Mouse (Mus musculus): ENCODE measurements around the gene Olfr960. TPM values are rescaled to one million over a fixed set of nuclear protein-coding genes. Genes with fewer than 3 reads are reported as not detected.

The Olfr960 gene
- not detected in 2 replicates for polyA plus RNA-seq (2016; fragmentation: Nextera tagmentation; extraction: Ambion mirVana)

GRCm38 (mm10) chr9:39621073-39621472 is at the start of gene Olfr960:
Gene Olfr960 (plus strand): TSS chr9:39621373.
- Histone ChIP-seq H3K36me3 (no peaks in the 10 kb centered on the region), H3K9me3 (no peaks in the 10 kb centered on the region), H3K4me3 (no peak within 1 kb of the TSS), H3K27me3 (ENCODE audit: insufficient read depth, poor library complexity, severe bottlenecking) (no peaks in the 10 kb centered on the region), H3K27ac (no peak within 1 kb of the TSS), H3K4me1 (replicated peaks) (no peaks in the 10 kb centered on the region)
- 63% methylated on average over 1 of the region's 1 CpGs for WGBS
- DNase-seq (ENCODE audit: low spot score) = no peak

DNA sequence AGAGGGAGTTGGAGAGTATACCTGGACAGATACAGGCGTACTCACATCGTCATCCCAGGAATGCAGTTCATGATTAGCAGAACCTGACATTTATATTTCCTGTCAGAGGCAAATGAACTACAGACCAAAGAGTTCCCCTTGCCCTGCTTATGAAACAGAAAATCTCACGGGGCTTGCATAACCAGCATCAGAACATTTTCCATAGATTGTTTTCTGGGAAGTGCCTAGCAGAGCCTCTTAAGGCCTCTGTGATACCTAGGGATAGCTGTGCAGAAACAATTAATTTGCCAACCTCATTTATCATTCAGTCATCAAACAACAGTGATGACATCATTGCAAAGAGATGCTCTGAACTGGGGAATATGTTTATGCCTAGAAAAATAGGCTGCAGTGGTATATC is 45.7 kb upstream of the Olfr960 start, which contains the start of gene Olfr959:
Olfr959 (minus strand) TSS at position 101 of the 400 bp plus-strand sequence.
- 88% methylated on average over 3 of the region's 3 CpGs for WGBS
- Histone ChIP-seq H3K9me3 (no peaks in the 10 kb centered on the region), H3K4me1 (replicated peaks) (no peaks in the 10 kb centered on the region), H3K27me3 (ENCODE audit: insufficient read depth, poor library complexity, severe bottlenecking) (no peaks in the 10 kb centered on the region), H3K4me3 (no peak within 1 kb of the TSS), H3K36me3 (no peaks in the 10 kb centered on the region), H3K27ac (no peak within 1 kb of the TSS)
- no peak for DNase-seq (ENCODE audit: low spot score)

- Histone ChIP-seq H3K27me3 (ENCODE audit: insufficient read depth, poor library complexity, severe bottlenecking) (no peaks in the 10 kb centered on the region), H3K4me3 (no peak overlapping the region), H3K9me3 (no peaks in the 10 kb centered on the region), H3K36me3 (no peaks in the 10 kb centered on the region), H3K4me1 (replicated peaks) (no peaks in the 10 kb centered on the region), H3K27ac (no peak overlapping the region)
- no peak for DNase-seq (ENCODE audit: low spot score)
- WGBS = 91% methylated on average over 5 of the region's 5 CpGs
Measured at GRCm38 (mm10) chr9:39577050-39577449, 44.1 kb upstream of the Olfr960 start.

- Histone ChIP-seq H3K36me3 (no peaks in the 10 kb centered on the region), H3K4me3 (peak overlapping the region; percentile 53), H3K4me1 (replicated peaks) (peaks cover 21% of the 10 kb centered on the region), H3K9me3 (no peaks in the 10 kb centered on the region), H3K27me3 (ENCODE audit: insufficient read depth, poor library complexity, severe bottlenecking) (no peaks in the 10 kb centered on the region), H3K27ac (no peak overlapping the region)
- under 1% methylated on average over 19 of the region's 19 CpGs for whole genome bisulfite sequencing
- peak; percentile 61 for DNase-seq (ENCODE audit: low spot score)
Measured at GRCm38 (mm10) chr9:39602536-39603332, 18.4 kb upstream of the Olfr960 start.

- peak overlapping the region; percentile 53 for H3K4me3 ChIP-seq
- H3K36me3 ChIP-seq = no peaks in the 10 kb centered on the region
- no peak overlapping the region for H3K27ac ChIP-seq
- peak; percentile 43 for DNase-seq (ENCODE audit: low spot score)
- no peaks in the 10 kb centered on the region for H3K27me3 ChIP-seq (ENCODE audit: insufficient read depth, poor library complexity, severe bottlenecking)
- H3K9me3 ChIP-seq = no peaks in the 10 kb centered on the region
- H3K4me1 ChIP-seq (replicated peaks) = peaks cover 21% of the 10 kb centered on the region
- under 1% methylated on average over 9 of the region's 9 CpGs for WGBS
Measured at GRCm38 (mm10) chr9:39603333-39603845, 17.8 kb upstream of the Olfr960 start.

DNA sequence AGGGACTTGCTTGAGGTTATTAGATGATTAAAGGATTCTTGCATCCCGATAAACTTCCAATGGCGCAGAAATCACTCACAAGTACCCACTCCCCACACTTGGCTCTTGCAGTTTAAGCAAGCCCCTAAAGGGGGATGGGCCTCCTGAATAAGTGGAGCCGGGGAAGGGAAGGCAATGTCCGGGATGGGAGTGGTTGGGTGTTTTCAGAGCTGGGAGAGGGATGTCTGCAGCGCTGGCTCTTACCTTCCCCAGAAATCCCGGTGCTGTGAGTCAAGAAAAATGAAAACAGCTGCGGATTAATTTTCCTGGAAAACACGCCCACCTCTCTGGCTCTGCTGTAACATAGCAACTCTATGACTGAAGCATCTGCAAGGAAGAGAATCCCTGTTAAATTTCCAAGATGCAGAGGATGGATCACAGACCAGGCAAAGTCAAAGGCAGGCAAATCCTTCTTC is 17.1 kb upstream of the Olfr960 start, which contains the start of gene AW551984:
AW551984 (minus strand) TSS at position 405 of the 455 bp plus-strand sequence.
- Histone ChIP-seq H3K4me3 (peak within 1 kb of the TSS; percentile 53), H3K4me1 (replicated peaks) (peaks cover 21% of the 10 kb centered on the region), H3K36me3 (no peaks in the 10 kb centered on the region), H3K27me3 (ENCODE audit: insufficient read depth, poor library complexity, severe bottlenecking) (no peaks in the 10 kb centered on the region), H3K9me3 (no peaks in the 10 kb centered on the region), H3K27ac (no peak within 1 kb of the TSS; the same call in 1 of the 2 replicates)
- 0% methylated on average over 8 of the region's 8 CpGs for WGBS
- peak; percentile 47 for DNase-seq (ENCODE audit: low spot score)

DNA sequence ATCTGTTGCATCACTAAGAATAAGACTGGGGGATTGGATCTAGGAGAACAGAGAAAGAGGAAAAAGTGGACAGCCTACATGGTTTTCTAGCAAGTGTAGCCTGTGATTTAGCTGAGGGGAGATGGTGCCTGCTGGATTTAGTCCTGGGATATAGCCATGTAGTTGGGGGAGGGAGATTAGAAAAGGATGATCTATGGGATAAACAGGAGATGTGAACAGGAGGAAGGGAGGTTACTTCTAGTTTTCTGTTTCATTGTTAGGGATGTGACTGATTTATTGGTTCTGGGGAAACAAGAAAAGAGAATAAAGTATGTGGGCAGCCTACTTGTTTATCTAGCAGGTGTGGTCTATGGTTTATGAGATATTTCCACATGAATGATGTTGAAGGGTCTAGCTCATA is 12.7 kb upstream of the Olfr960 start:
- H3K27me3 ChIP-seq (ENCODE audit: insufficient read depth, poor library complexity, severe bottlenecking) = no peaks in the 10 kb centered on the region
- H3K27ac ChIP-seq = no peak overlapping the region
- no peak overlapping the region for H3K4me3 ChIP-seq
- no peak for DNase-seq (ENCODE audit: low spot score)
- peaks cover 10% of the 10 kb centered on the region for H3K4me1 ChIP-seq (replicated peaks)
- H3K9me3 ChIP-seq = no peaks in the 10 kb centered on the region
- no peaks in the 10 kb centered on the region for H3K36me3 ChIP-seq

GRCm38 (mm10) chr9:39610355-39610754 is 10.8 kb upstream of the Olfr960 start, which contains the start of gene Olfr148:
Gene Olfr148 (plus strand): TSS chr9:39610655.
- no peak for DNase-seq (ENCODE audit: low spot score)
- H3K4me3 ChIP-seq = no peak within 1 kb of the TSS
- no peaks in the 10 kb centered on the region for H3K27me3 ChIP-seq (ENCODE audit: insufficient read depth, poor library complexity, severe bottlenecking)
- H3K27ac ChIP-seq = no peak within 1 kb of the TSS
- no peaks in the 10 kb centered on the region for H3K36me3 ChIP-seq
- 70% methylated on average over 3 of the region's 3 CpGs for WGBS
- H3K9me3 ChIP-seq = no peaks in the 10 kb centered on the region
- no peaks in the 10 kb centered on the region for H3K4me1 ChIP-seq (replicated peaks)

DNA sequence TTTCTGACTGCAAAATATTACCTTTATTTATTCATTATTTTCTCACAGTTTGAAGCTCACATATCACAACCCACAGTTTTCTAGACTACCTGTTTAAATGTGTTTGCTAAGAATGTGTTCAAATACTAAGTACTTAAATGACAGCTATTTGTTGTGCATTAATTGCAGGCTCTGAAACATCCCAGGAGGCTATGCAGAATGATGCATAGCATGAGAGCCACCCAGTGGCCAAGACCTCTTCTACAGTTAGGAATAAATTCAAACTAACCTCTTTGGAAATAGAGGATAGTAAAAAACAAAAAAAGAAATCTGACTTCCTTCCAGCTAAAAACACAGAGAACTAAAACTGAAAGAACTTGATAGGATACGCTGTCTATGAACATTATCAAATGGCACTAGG is 9.2 kb upstream of the Olfr960 start:
- Histone ChIP-seq H3K4me3 (no peak overlapping the region), H3K4me1 (replicated peaks) (no peaks in the 10 kb centered on the region), H3K9me3 (no peaks in the 10 kb centered on the region), H3K27ac (no peak overlapping the region), H3K27me3 (ENCODE audit: insufficient read depth, poor library complexity, severe bottlenecking) (no peaks in the 10 kb centered on the region), H3K36me3 (no peaks in the 10 kb centered on the region)
- DNase-seq (ENCODE audit: low spot score) = no peak
- WGBS = 67% methylated on average over 1 of the region's 1 CpGs

- Histone ChIP-seq H3K9me3 (no peaks in the 10 kb centered on the region), H3K27me3 (ENCODE audit: insufficient read depth, poor library complexity, severe bottlenecking) (no peaks in the 10 kb centered on the region), H3K27ac (no peak overlapping the region), H3K36me3 (no peaks in the 10 kb centered on the region), H3K4me3 (no peak overlapping the region), H3K4me1 (replicated peaks) (no peaks in the 10 kb centered on the region)
- no peak for DNase-seq (ENCODE audit: low spot score)
- 94% methylated on average over 3 of the region's 3 CpGs for WGBS
Measured at GRCm38 (mm10) chr9:39623783-39624182, 2.6 kb downstream of the Olfr960 start.

- no peaks in the 10 kb centered on the region for H3K27me3 ChIP-seq (ENCODE audit: insufficient read depth, poor library complexity, severe bottlenecking)
- no peaks in the 10 kb centered on the region for H3K9me3 ChIP-seq
- H3K36me3 ChIP-seq = no peaks in the 10 kb centered on the region
- 89% methylated on average over 2 of the region's 2 CpGs for WGBS
- H3K27ac ChIP-seq = no peak overlapping the region
- DNase-seq (ENCODE audit: low spot score) = no peak
- H3K4me1 ChIP-seq (replicated peaks) = no peaks in the 10 kb centered on the region
- H3K4me3 ChIP-seq = no peak overlapping the region
Measured at GRCm38 (mm10) chr9:39624711-39625110, 3.5 kb downstream of the Olfr960 start.

DNA sequence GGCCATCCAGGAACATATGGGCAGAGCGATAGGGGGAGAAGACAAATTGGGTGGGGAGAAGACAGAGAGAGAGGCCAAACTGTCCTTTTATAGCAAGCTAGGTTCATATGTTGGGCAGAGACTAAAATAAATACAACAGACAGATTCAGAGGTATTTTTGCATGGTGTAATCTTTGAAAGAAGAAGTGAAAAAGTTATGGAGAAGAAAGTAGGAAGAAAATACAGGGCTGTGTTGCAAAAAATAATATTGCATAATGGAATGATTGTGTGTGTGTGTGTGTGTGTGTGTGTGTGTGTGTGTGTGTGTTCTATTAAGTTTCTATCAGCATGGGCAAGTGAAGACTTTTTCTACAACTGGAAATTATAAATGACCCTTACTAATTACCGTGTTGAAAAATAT is 7.9 kb downstream of the Olfr960 start:
- Histone ChIP-seq H3K36me3 (no peaks in the 10 kb centered on the region), H3K27me3 (ENCODE audit: insufficient read depth, poor library complexity, severe bottlenecking) (no peaks in the 10 kb centered on the region), H3K4me1 (replicated peaks) (no peaks in the 10 kb centered on the region), H3K9me3 (no peaks in the 10 kb centered on the region), H3K4me3 (no peak overlapping the region), H3K27ac (no peak overlapping the region)
- WGBS = 89% methylated on average over 2 of the region's 2 CpGs
- DNase-seq (ENCODE audit: low spot score) = no peak

GRCm38 (mm10) chr9:39633913-39634594 is 12.9 kb downstream of the Olfr960 start:
- Histone ChIP-seq H3K27me3 (ENCODE audit: insufficient read depth, poor library complexity, severe bottlenecking) (no peaks in the 10 kb centered on the region), H3K9me3 (no peaks in the 10 kb centered on the region), H3K4me1 (replicated peaks) (0 out of 2 replicates have a peak, but pooled peaks cover 3% of the 10 kb centered on the region), H3K36me3 (no peaks in the 10 kb centered on the region), H3K4me3 (no peak overlapping the region), H3K27ac (no peak overlapping the region)
- WGBS = 34% methylated on average over 4 of the region's 4 CpGs
- DNase-seq (ENCODE audit: low spot score) = no peak
